Mouse (Mus musculus) heart, postnatal 0 days (tissue): ENCODE measurements at regions not wholly inside any gene's neighbourhood (a gene's known extent, or its start where the extent isn't known, plus 50 kb on each side); places are given as distances from the start of the nearest gene placed in this dataset.

ENCODE experiments used
- CTCF ChIP-seq: IDR thresholded peaks from 2 replicates; pipeline ENCODE4 v1.5.1; 2016; ENCODE audit warnings: antibody characterized with exemption, control low read depth, low read depth
- EP300 ChIP-seq: IDR thresholded peaks from 2 replicates; pipeline ENCODE4 v1.6.1; 2016; ENCODE audit warnings: antibody characterized with exemption, low read depth

DNA sequence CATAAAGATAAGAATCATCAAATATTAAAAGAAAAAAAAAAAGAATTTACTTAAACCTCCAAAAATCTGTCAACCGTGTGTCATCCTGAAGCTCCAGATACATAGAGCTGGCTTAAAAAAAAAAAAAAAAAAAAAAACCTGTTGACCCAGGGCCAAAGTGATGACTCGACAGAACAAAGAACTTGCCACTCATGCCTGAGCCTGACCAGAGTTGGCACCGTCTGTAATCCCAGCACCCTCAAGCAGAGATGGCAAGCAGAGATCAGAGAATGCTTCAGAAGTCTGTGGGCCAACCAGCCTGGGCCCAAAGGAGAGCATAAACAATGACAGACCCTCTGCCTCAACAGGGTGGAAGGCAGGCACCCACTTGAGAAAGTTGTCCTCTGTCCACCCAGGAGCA lies 230.3 kb downstream of the Nfkbiz start:
- TF ChIP-seq CTCF = no peak
- no peak for TF ChIP-seq EP300
